Mouse (Mus musculus) kidney, embryonic 15.5 days (tissue): ENCODE data around the gene Hist1h4i. TPM values are rescaled to one million over a fixed set of nuclear protein-coding genes. Genes with fewer than 3 reads are reported as not detected.

Experiments used
- ATAC-seq: fragments of 200-750 bp; cut with Nextera tagmentation; replicated peaks from 2 replicates; pipeline ENCODE4 v1.8.0; 2017; ENCODE audit warnings: moderate TSS enrichment; ENCODE audit not compliant: low FRiP score
- H3K27ac ChIP-seq: fragments of 300-500 bp; sonication (generic); 2 replicates; pipeline ENCODE4 v1.5.1; 2015; ENCODE audit warnings: mild to moderate bottlenecking, inconsistent platforms
- H3K27me3 ChIP-seq: fragments of 300-500 bp; sonication (generic); 2 replicates; pipeline ENCODE4 v1.6.1; 2015; ENCODE audit warnings: inconsistent platforms
- H3K36me3 ChIP-seq: fragments of 300-500 bp; sonication (generic); 2 replicates; pipeline ENCODE4 v1.6.1; 2015; ENCODE audit warnings: inconsistent platforms
- H3K4me1 ChIP-seq: fragments of 300-500 bp; sonication (generic); 2 replicates; pipeline ENCODE4 v1.6.1; 2015; ENCODE audit warnings: inconsistent platforms
- H3K4me2 ChIP-seq: fragments of 300-500 bp; sonication (generic); 2 replicates; pipeline ENCODE4 v1.6.1; 2015; ENCODE audit warnings: moderate library complexity, mild to moderate bottlenecking, inconsistent platforms
- H3K4me3 ChIP-seq: fragments of 300-500 bp; sonication (generic); replicated peaks from 2 replicates; pipeline ENCODE4 v1.5.1; 2015; ENCODE audit warnings: mild to moderate bottlenecking, inconsistent platforms
- H3K9ac ChIP-seq: fragments of 300-500 bp; sonication (generic); 2 replicates; pipeline ENCODE4 v1.6.1; 2015; ENCODE audit warnings: mild to moderate bottlenecking, inconsistent platforms
- H3K9me3 ChIP-seq: fragments of 300-500 bp; sonication (generic); replicated peaks from 2 replicates; pipeline ENCODE4 v1.6.1; 2016; ENCODE audit warnings: inconsistent platforms
- WGBS: fragments of 180-500 bp; shearing (Covaris S2); methylation state at CpG from one replicate; pipeline ENCODE4 v1.1.7; 2015; ENCODE audit warnings: mixed read lengths; 5-methylcytosine and 5-hydroxymethylcytosine counted together
- polyA plus RNA-seq: library from polyadenylated mRNA; unstranded; fragments of >200 nt; fragmentation: Nextera tagmentation; extraction: Ambion mirVana; gene quantifications from 2 replicates; pipeline ENCODE4 v1.2.1, GENCODE M21; 2015

Gene Hist1h4i
- polyA plus RNA-seq, 1 experiment from 2014 or later, result 30.5 TPM

GRCm38 (mm10) chr13:22001823-22002222 is 39.3 kb downstream of the Hist1h4i start:
- H3K4me2 ChIP-seq, result no peak overlapping the region
- H3K4me1 ChIP-seq, result peaks cover 26% of the 10 kb centered on the region
- H3K4me3 ChIP-seq, result no peak overlapping the region
- H3K27me3 ChIP-seq, result peaks cover 100% of the 10 kb centered on the region
- no peak for ATAC-seq
- WGBS, result 13% methylated on average over 5 of the region's 5 CpGs
- H3K9ac ChIP-seq, result no peak overlapping the region
- no peak overlapping the region for H3K27ac ChIP-seq
- H3K36me3 ChIP-seq, result no peaks in the 10 kb centered on the region
- no peaks in the 10 kb centered on the region for H3K9me3 ChIP-seq

GRCm38 (mm10) chr13:22001346-22001745 is 39.8 kb downstream of the Hist1h4i start:
- Histone ChIP-seq H3K4me3 (no peak overlapping the region), H3K4me2 (no peak overlapping the region), H3K36me3 (no peaks in the 10 kb centered on the region), H3K9ac (no peak overlapping the region), H3K9me3 (no peaks in the 10 kb centered on the region), H3K27ac (no peak overlapping the region), H3K4me1 (peaks cover 25% of the 10 kb centered on the region), H3K27me3 (peaks cover 100% of the 10 kb centered on the region)
- no peak for ATAC-seq
- WGBS, result 45% methylated on average over 2 of the region's 2 CpGs

GRCm38 (mm10) chr13:21999147-21999546 is 42.0 kb downstream of the Hist1h4i start:
- no peak overlapping the region for H3K4me2 ChIP-seq
- peaks cover 97% of the 10 kb centered on the region for H3K27me3 ChIP-seq
- H3K9ac ChIP-seq, result no peak overlapping the region
- no peak overlapping the region for H3K4me3 ChIP-seq
- ATAC-seq, result no peak
- WGBS, result 33% methylated on average over 4 of the region's 4 CpGs
- H3K4me1 ChIP-seq, result peaks cover 25% of the 10 kb centered on the region
- H3K36me3 ChIP-seq, result no peaks in the 10 kb centered on the region
- no peak overlapping the region for H3K27ac ChIP-seq
- H3K9me3 ChIP-seq, result no peaks in the 10 kb centered on the region

GRCm38 (mm10) chr13:21998412-21998811 is 42.8 kb downstream of the Hist1h4i start:
- no peaks in the 10 kb centered on the region for H3K9me3 ChIP-seq
- H3K4me1 ChIP-seq, result peaks cover 25% of the 10 kb centered on the region
- H3K9ac ChIP-seq, result no peak overlapping the region
- peaks cover 94% of the 10 kb centered on the region for H3K27me3 ChIP-seq
- H3K36me3 ChIP-seq, result no peaks in the 10 kb centered on the region
- WGBS, result 17% methylated on average over 3 of the region's 3 CpGs
- no peak overlapping the region for H3K4me3 ChIP-seq
- H3K4me2 ChIP-seq, result no peak overlapping the region
- ATAC-seq, result no peak
- H3K27ac ChIP-seq, result no peak overlapping the region

GRCm38 (mm10) chr13:21997821-21998220 is 43.3 kb downstream of the Hist1h4i start:
- Histone ChIP-seq H3K27me3 (peaks cover 91% of the 10 kb centered on the region), H3K4me3 (peak overlapping the region; percentile 31), H3K4me1 (peaks cover 25% of the 10 kb centered on the region), H3K9ac (no peak overlapping the region), H3K27ac (no peak overlapping the region), H3K4me2 (no peak overlapping the region), H3K36me3 (no peaks in the 10 kb centered on the region), H3K9me3 (no peaks in the 10 kb centered on the region)
- WGBS, result 8% methylated on average over 4 of the region's 4 CpGs
- ATAC-seq, result no peak

- Histone ChIP-seq H3K9ac (no peak overlapping the region), H3K4me1 (peaks cover 25% of the 10 kb centered on the region), H3K27me3 (peaks cover 91% of the 10 kb centered on the region), H3K27ac (no peak overlapping the region), H3K9me3 (no peaks in the 10 kb centered on the region), H3K36me3 (no peaks in the 10 kb centered on the region), H3K4me3 (peak overlapping the region; percentile 31), H3K4me2 (peak overlapping the region; percentile 62)
- no peak for ATAC-seq
- WGBS, result 2% methylated on average over 21 of the region's 21 CpGs
Observed at GRCm38 (mm10) chr13:21997201-21997820, 43.9 kb downstream of the Hist1h4i start.

- no peak overlapping the region for H3K9ac ChIP-seq
- H3K4me3 ChIP-seq, result peak overlapping the region; percentile 31
- H3K36me3 ChIP-seq, result no peaks in the 10 kb centered on the region
- WGBS, result 1% methylated on average over 13 of the region's 13 CpGs
- peaks cover 88% of the 10 kb centered on the region for H3K27me3 ChIP-seq
- ATAC-seq, result no peak
- no peak overlapping the region for H3K27ac ChIP-seq
- peak overlapping the region; percentile 62 for H3K4me2 ChIP-seq
- no peaks in the 10 kb centered on the region for H3K9me3 ChIP-seq
- peaks cover 25% of the 10 kb centered on the region for H3K4me1 ChIP-seq
Observed at GRCm38 (mm10) chr13:21996840-21997185, 44.3 kb downstream of the Hist1h4i start.

GRCm38 (mm10) chr13:21996101-21996839 is 44.9 kb downstream of the Hist1h4i start:
- ATAC-seq, result no peak

GRCm38 (mm10) chr13:21995331-21995914 is 45.7 kb downstream of the Hist1h4i start:
- H3K27me3 ChIP-seq, result peaks cover 83% of the 10 kb centered on the region
- no peaks in the 10 kb centered on the region for H3K9me3 ChIP-seq
- peak overlapping the region; percentile 62 for H3K4me2 ChIP-seq
- H3K4me1 ChIP-seq, result peaks cover 25% of the 10 kb centered on the region
- WGBS, result under 1% methylated on average over 21 of the region's 21 CpGs
- 0 out of 2 replicates have a peak, but pooled peaks have one; percentile 66 for ATAC-seq
- no peak overlapping the region for H3K9ac ChIP-seq
- peak overlapping the region; percentile 41 for H3K4me3 ChIP-seq
- H3K36me3 ChIP-seq, result no peaks in the 10 kb centered on the region
- H3K27ac ChIP-seq, result no peak overlapping the region

More at GRCm38 (mm10) chr13:21996101-21996839, 44.9 kb downstream of the Hist1h4i start:
- 3% methylated on average over 12 of the region's 12 CpGs for WGBS
- Histone ChIP-seq H3K9me3 (no peaks in the 10 kb centered on the region), H3K36me3 (no peaks in the 10 kb centered on the region), H3K4me2 (peak overlapping the region; percentile 62), H3K9ac (no peak overlapping the region), H3K27ac (no peak overlapping the region), H3K27me3 (peaks cover 88% of the 10 kb centered on the region), H3K4me1 (peaks cover 25% of the 10 kb centered on the region), H3K4me3 (peak overlapping the region; percentile 41)

- H3K9ac ChIP-seq, result no peak overlapping the region
- 6% methylated on average over 8 of the region's 8 CpGs for WGBS
- H3K4me1 ChIP-seq, result peaks cover 25% of the 10 kb centered on the region
- H3K36me3 ChIP-seq, result no peaks in the 10 kb centered on the region
- no peak for ATAC-seq
- peak overlapping the region; percentile 62 for H3K4me2 ChIP-seq
- no peak overlapping the region for H3K27ac ChIP-seq
- no peaks in the 10 kb centered on the region for H3K9me3 ChIP-seq
- peaks cover 78% of the 10 kb centered on the region for H3K27me3 ChIP-seq
- H3K4me3 ChIP-seq, result peak overlapping the region; percentile 41
Observed at GRCm38 (mm10) chr13:21994896-21995295, 46.3 kb downstream of the Hist1h4i start.

- WGBS, result 2% methylated on average over 22 of the region's 22 CpGs
- Histone ChIP-seq H3K27ac (no peak overlapping the region), H3K36me3 (no peaks in the 10 kb centered on the region), H3K4me1 (peaks cover 25% of the 10 kb centered on the region), H3K4me3 (peak overlapping the region; percentile 22), H3K9ac (no peak overlapping the region), H3K9me3 (no peaks in the 10 kb centered on the region), H3K27me3 (peaks cover 70% of the 10 kb centered on the region), H3K4me2 (peak overlapping the region; percentile 34)
- ATAC-seq, result no peak
Observed at GRCm38 (mm10) chr13:21993957-21994738, 47.0 kb downstream of the Hist1h4i start.

GRCm38 (mm10) chr13:21992550-21992949 is 48.6 kb downstream of the Hist1h4i start:
- no peak overlapping the region for H3K4me3 ChIP-seq
- H3K4me1 ChIP-seq, result peaks cover 25% of the 10 kb centered on the region
- no peaks in the 10 kb centered on the region for H3K36me3 ChIP-seq
- peaks cover 60% of the 10 kb centered on the region for H3K27me3 ChIP-seq
- no peaks in the 10 kb centered on the region for H3K9me3 ChIP-seq
- H3K9ac ChIP-seq, result no peak overlapping the region
- 81% methylated on average over 5 of the region's 5 CpGs for WGBS
- no peak overlapping the region for H3K27ac ChIP-seq
- ATAC-seq, result no peak
- no peak overlapping the region for H3K4me2 ChIP-seq
